Mouse (Mus musculus) CH12.LX (cell line): Measurements from ENCODE around the gene Cplx1. TPM values are rescaled to one million over a fixed set of nuclear protein-coding genes. Genes with fewer than 3 reads are reported as not detected.

ENCODE experiments used
- DNase-seq: peaks from one replicate; pipeline ENCODE4 v3.0.0-alpha.2; 2013; ENCODE audit errors: extremely low read depth
- H3K27ac ChIP-seq: 2 replicates; pipeline ENCODE4 v1.5.1; 2012; ENCODE audit warnings: low read depth, mild to moderate bottlenecking, control low read depth, moderate library complexity; ENCODE audit not compliant: insufficient read depth
- H3K27me3 ChIP-seq: replicated peaks from 2 replicates; pipeline ENCODE3; 2012; ENCODE audit warnings: inconsistent platforms
- H3K36me3 ChIP-seq, 2 experiments: replicated peaks in 1 of 2; 2 replicates each; pipeline versions ENCODE3 to v1.6.1; 2012; ENCODE audit warnings: inconsistent platforms in 1 of 2, low read length in 1 of 2, mild to moderate bottlenecking in 1 of 2, mixed read lengths in 1 of 2, moderate library complexity in 1 of 2; ENCODE audit not compliant: control insufficient read depth in 1 of 2, insufficient read depth in 1 of 2
- H3K4me1 ChIP-seq, 2 experiments: 2 replicates each; pipeline ENCODE4 v1.6.1; 2012; ENCODE audit warnings: inconsistent platforms in 1 of 2, moderate library complexity in 1 of 2; ENCODE audit not compliant: insufficient read depth in 2 of 2, control insufficient read depth in 1 of 2
- H3K4me2 ChIP-seq: 2 replicates; pipeline ENCODE4 v1.6.1; 2012; ENCODE audit warnings: low read depth, mild to moderate bottlenecking, control low read depth; ENCODE audit not compliant: poor library complexity, insufficient read depth, severe bottlenecking
- H3K4me3 ChIP-seq, 3 experiments: fragments of 150-350 bp in 1 of 3; sonication (generic) in 1 of 3; replicated peaks in 1 of 3; 2 replicates each; pipeline versions ENCODE3 to v1.5.1; 2011 to 2012; ENCODE audit warnings: low read depth in 2 of 3, low read length in 2 of 3, mild to moderate bottlenecking in 2 of 3, moderate library complexity in 2 of 3, control low read depth in 1 of 3, improper control_type of control experiment in 1 of 3, inconsistent platforms in 1 of 3, mixed read lengths in 1 of 3; ENCODE audit not compliant: poor library complexity in 1 of 3
- H3K79me2 ChIP-seq: replicated peaks from 2 replicates; pipeline ENCODE4 v1.6.1; 2012; ENCODE audit warnings: mild to moderate bottlenecking, moderate library complexity; ENCODE audit not compliant: control insufficient read depth, poor library complexity, insufficient read depth, severe bottlenecking; ENCODE audit errors: extremely low read depth
- H3K9ac ChIP-seq: 2 replicates; pipeline ENCODE4 v1.6.1; 2012; ENCODE audit warnings: low read depth, mild to moderate bottlenecking, control low read depth, moderate library complexity; ENCODE audit not compliant: insufficient read depth
- H3K9me3 ChIP-seq: replicated peaks from 2 replicates; pipeline ENCODE3; 2012; ENCODE audit warnings: low read length, inconsistent platforms, mixed read lengths
- CHD1 ChIP-seq: IDR thresholded peaks from 2 replicates; pipeline ENCODE4 v1.6.1; 2012; ENCODE audit warnings: low read depth, low read length, improper control_type of control experiment, inconsistent platforms
- CHD2 ChIP-seq: IDR thresholded peaks from 2 replicates; pipeline ENCODE4 v1.6.1; 2011; ENCODE audit warnings: low read length, improper control_type of control experiment
- E2F4 ChIP-seq: IDR thresholded peaks from 2 replicates; pipeline ENCODE4 v1.6.1; 2011; ENCODE audit warnings: low read depth, low read length, improper control_type of control experiment; ENCODE audit not compliant: insufficient replicate concordance
- EP300 ChIP-seq: IDR thresholded peaks from 2 replicates; pipeline ENCODE4 v1.6.1; 2011; ENCODE audit warnings: low read length, improper control_type of control experiment
- HCFC1 ChIP-seq: IDR thresholded peaks from 2 replicates; pipeline ENCODE4 v1.6.1; 2012; ENCODE audit warnings: low read depth, mild to moderate bottlenecking, inconsistent platforms, low read length, improper control_type of control experiment
- IRF4 ChIP-seq: IDR thresholded peaks from 2 replicates; pipeline ENCODE4 v1.6.1; 2014; ENCODE audit warnings: low read depth, mild to moderate bottlenecking, inconsistent platforms, low read length, improper control_type of control experiment
- JUN ChIP-seq: IDR thresholded peaks from 2 replicates; pipeline ENCODE4 v1.6.1; 2011; ENCODE audit warnings: low read depth, mild to moderate bottlenecking, low read length, improper control_type of control experiment, moderate library complexity; ENCODE audit not compliant: insufficient read depth
- MEF2A ChIP-seq: IDR thresholded peaks from 2 replicates; pipeline ENCODE4 v1.6.1; 2014; ENCODE audit warnings: low read depth, mild to moderate bottlenecking, inconsistent platforms, low read length, improper control_type of control experiment, borderline replicate concordance
- MXI1 ChIP-seq: IDR thresholded peaks from 2 replicates; pipeline ENCODE4 v1.6.1; 2011; ENCODE audit warnings: mild to moderate bottlenecking, low read depth, low read length, improper control_type of control experiment
- MYC ChIP-seq: IDR thresholded peaks from 2 replicates; pipeline ENCODE4 v1.6.1; 2011; ENCODE audit warnings: low read depth, mild to moderate bottlenecking, improper control_type of control experiment, low read length
- NELFE ChIP-seq: IDR thresholded peaks from 2 replicates; pipeline ENCODE4 v1.6.1; 2011; ENCODE audit warnings: low read depth, low read length, improper control_type of control experiment
- NRF1 ChIP-seq: IDR thresholded peaks from 2 replicates; pipeline ENCODE4 v1.6.1; 2014; ENCODE audit warnings: low read depth, mild to moderate bottlenecking, inconsistent platforms, low read length, improper control_type of control experiment, moderate library complexity
- PAX5 ChIP-seq: IDR thresholded peaks from 2 replicates; pipeline ENCODE4 v1.6.1; 2012; ENCODE audit warnings: low read length, inconsistent platforms, mixed read lengths
- POLR2AphosphoS2 ChIP-seq: IDR thresholded peaks from 2 replicates; pipeline ENCODE4 v1.6.1; 2011; ENCODE audit warnings: low read depth, low read length, improper control_type of control experiment
- RCOR1 ChIP-seq: conservative IDR thresholded peaks from 2 replicates; pipeline ENCODE4 v1.6.1; 2012; ENCODE audit warnings: low read depth, mild to moderate bottlenecking, inconsistent platforms, low read length, improper control_type of control experiment
- TCF12 ChIP-seq: IDR thresholded peaks from 2 replicates; pipeline ENCODE4 v1.6.1; 2014; ENCODE audit warnings: low read depth, mild to moderate bottlenecking, inconsistent platforms, low read length, improper control_type of control experiment
- UBTF ChIP-seq: IDR thresholded peaks from 2 replicates; pipeline ENCODE4 v1.6.1; 2012; ENCODE audit warnings: low read depth, mild to moderate bottlenecking, inconsistent platforms, low read length, improper control_type of control experiment, moderate library complexity
- USF2 ChIP-seq: conservative IDR thresholded peaks from 2 replicates; pipeline ENCODE4 v1.6.1; 2011; ENCODE audit warnings: low read depth, low read length, improper control_type of control experiment
- ZC3H11A ChIP-seq: IDR thresholded peaks from 2 replicates; pipeline ENCODE4 v1.6.1; 2012; ENCODE audit warnings: low read depth, mild to moderate bottlenecking, inconsistent platforms, low read length, improper control_type of control experiment
- ZNF384 ChIP-seq: IDR thresholded peaks from 2 replicates; pipeline ENCODE4 v1.6.1; 2012; ENCODE audit warnings: low read depth, low read length, improper control_type of control experiment, inconsistent platforms
- dilution Hi-C: fragments of 300-500 bp; cut with MboI; formaldehyde crosslinking; loops from 2 replicates; pipeline ENCODE4 v1.14.3; 2020; ENCODE audit warnings: low sequenced_read_pairs; ENCODE audit not compliant: extremely low pct_unique_long_range_greater_than_20kb, extremely low pct_ligation_motif_present
- in situ Hi-C: fragments of 300-500 bp; cut with MboI; formaldehyde crosslinking; loops from 3 replicates; pipeline ENCODE4 v1.14.3; 2019; ENCODE audit warnings: low sequenced_read_pairs, low pct_ligation_motif_present, low pct_unique_long_range_greater_than_20kb, mixed read lengths
- polyA plus RNA-seq: library from polyadenylated mRNA; unstranded; fragments of >175 nt; gene quantifications from 2 replicates; pipeline ENCODE4 v1.2.1, GENCODE M21; 2012; ENCODE audit warnings: low read depth; ENCODE audit not compliant: insufficient read length
- total RNA-seq, 2 experiments: library from RNA; depleted of rRNA; stranded (reverse); fragments of 300-350 nt in 1 of 2; fragments of >200 nt in 1 of 2; gene quantifications; 2 replicates each; pipeline ENCODE4 v1.2.3; 2012 to 2014

Gene Cplx1
- total and polyA plus RNA-seq, 3 experiments: not detected

- H3K4me3 ChIP-seq: no peak overlapping the region
- TF ChIP-seq MEF2A (no peak), MYC (no peak)
- TF ChIP-seq, all 38 proteins: peak for 0
- H3K4me1 ChIP-seq: peaks cover 0 to 5% of the 10 kb centered on the region in 2 experiments; a peak in 1 of 4 replicates
- H3K79me2 ChIP-seq: no peaks in the 10 kb centered on the region
- peaks cover 2% of the 10 kb centered on the region for H3K27me3 ChIP-seq
- no peaks in the 10 kb centered on the region for H3K36me3 ChIP-seq
- H3K9me3 ChIP-seq: no peaks in the 10 kb centered on the region
- in situ Hi-C loops (no loop called here), dilution Hi-C loops (no loop called here)
- no peak for DNase-seq
- no peak overlapping the region for H3K9ac ChIP-seq
- H3K27ac ChIP-seq: no peak overlapping the region
- H3K4me2 ChIP-seq: no peak overlapping the region
Observed at GRCm38 (mm10) chr5:108518951-108519350, 30.9 kb downstream of the Cplx1 start.

GRCm38 (mm10) chr5:108518106-108518885, 31.5 kb downstream of the Cplx1 start:
- Histone ChIP-seq H3K9me3 (no peaks in the 10 kb centered on the region), H3K79me2 (no peaks in the 10 kb centered on the region), H3K9ac (no peak overlapping the region), H3K36me3 (no peaks in the 10 kb centered on the region), H3K4me3 (no peak overlapping the region), H3K4me2 (no peak overlapping the region), H3K4me1 (peaks cover 0 to 5% of the 10 kb centered on the region in 2 experiments; a peak in 1 of 4 replicates), H3K27ac (no peak overlapping the region), H3K27me3 (no peaks in the 10 kb centered on the region)
- dilution Hi-C loops (no loop called here), in situ Hi-C loops (no loop called here)
- no peak for DNase-seq
- TF ChIP-seq POLR2AphosphoS2: no peak
- no peak for TF ChIP-seq MXI1
- no peak for TF ChIP-seq NELFE

- Histone ChIP-seq H3K4me1 (peaks cover 0 to 5% of the 10 kb centered on the region in 2 experiments; a peak in 1 of 4 replicates), H3K27me3 (no peaks in the 10 kb centered on the region), H3K9ac (no peak overlapping the region), H3K27ac (no peak overlapping the region), H3K9me3 (no peaks in the 10 kb centered on the region), H3K36me3 (no peaks in the 10 kb centered on the region), H3K79me2 (no peaks in the 10 kb centered on the region), H3K4me3 (no peak overlapping the region), H3K4me2 (no peak overlapping the region)
- in situ Hi-C loops (no loop called here), dilution Hi-C loops (no loop called here)
- no peak for DNase-seq
- TF ChIP-seq RCOR1 (no peak), EP300 (no peak), UBTF (no peak), POLR2AphosphoS2 (no peak), NRF1 (no peak), TCF12 (no peak), HCFC1 (no peak), CHD1 (no peak), MYC (no peak), ZC3H11A (no peak), PAX5 (no peak), ZNF384 (no peak), JUN (no peak), E2F4 (no peak), USF2 (no peak), IRF4 (no peak), CHD2 (no peak)
Observed at GRCm38 (mm10) chr5:108516655-108517054, 33.2 kb downstream of the Cplx1 start.
